Mouse (Mus musculus) limb, embryonic 11.5 days (tissue): ENCODE data around the gene Tenm3. TPM values are rescaled to one million over a fixed set of nuclear protein-coding genes. Genes with fewer than 3 reads are reported as not detected.
A peak's percentile ranks its signal among the peaks of the same experiment; 100 is the strongest.

Source experiments
- ATAC-seq: fragments of 200-750 bp; cut with Nextera tagmentation; 2 replicates; pipeline ENCODE4 v1.8.0; 2017; ENCODE audit warnings: low read depth; ENCODE audit not compliant: insufficient number of reproducible peaks, low FRiP score, low TSS enrichment
- DNase-seq: peaks from one replicate; pipeline ENCODE4 v3.0.0-alpha.2; 2015; ENCODE audit warnings: low spot score
- H3K27ac ChIP-seq: fragments of 300-500 bp; sonication (generic); replicated peaks from 2 replicates; pipeline ENCODE4 v1.5.1; 2014; ENCODE audit warnings: low read depth, mild to moderate bottlenecking, low read length
- H3K27me3 ChIP-seq: fragments of 300-500 bp; sonication (generic); 2 replicates; pipeline ENCODE4 v1.6.1; 2014; ENCODE audit warnings: mild to moderate bottlenecking, low read length, mixed read lengths; ENCODE audit not compliant: control insufficient read depth, insufficient read depth
- H3K36me3 ChIP-seq: fragments of 300-500 bp; sonication (generic); 2 replicates; pipeline ENCODE4 v1.6.1; 2014; ENCODE audit warnings: mild to moderate bottlenecking, low read length, moderate library complexity, mixed read lengths; ENCODE audit not compliant: control insufficient read depth, insufficient read depth
- H3K4me1 ChIP-seq: fragments of 300-500 bp; sonication (generic); 2 replicates; pipeline ENCODE4 v1.6.1; 2014; ENCODE audit warnings: low read length, mixed read lengths; ENCODE audit not compliant: control insufficient read depth, insufficient read depth
- H3K4me2 ChIP-seq: fragments of 300-500 bp; sonication (generic); 2 replicates; pipeline ENCODE4 v1.6.1; 2014; ENCODE audit warnings: low read depth, mild to moderate bottlenecking, moderate library complexity; ENCODE audit not compliant: severe bottlenecking
- H3K4me3 ChIP-seq: fragments of 300-500 bp; sonication (generic); 2 replicates; pipeline ENCODE4 v1.5.1; 2014; ENCODE audit warnings: low read depth, low read length
- H3K9ac ChIP-seq: fragments of 300-500 bp; sonication (generic); 2 replicates; pipeline ENCODE4 v1.6.1; 2014; ENCODE audit warnings: mild to moderate bottlenecking, low read length
- H3K9me3 ChIP-seq: fragments of 300-500 bp; sonication (generic); 2 replicates; pipeline ENCODE4 v1.6.1; 2016; ENCODE audit warnings: low read length; ENCODE audit not compliant: control insufficient read depth
- WGBS: fragments of 180-500 bp; shearing (Covaris S2); extraction: QIAGEN DNeasy Blood & Tissue Kit; methylation state at CpG from one replicate; pipeline ENCODE4 v1.1.7; 2014; 5-methylcytosine and 5-hydroxymethylcytosine counted together
- polyA plus RNA-seq: library from polyadenylated mRNA; unstranded; fragments of >200 nt; fragmentation: Nextera tagmentation; extraction: Ambion mirVana; gene quantifications from 2 replicates; pipeline ENCODE4 v1.2.1, GENCODE M21; 2014

Gene Tenm3
- polyA plus RNA-seq, 1 experiment from 2014 or later: 52.1 TPM

DNA sequence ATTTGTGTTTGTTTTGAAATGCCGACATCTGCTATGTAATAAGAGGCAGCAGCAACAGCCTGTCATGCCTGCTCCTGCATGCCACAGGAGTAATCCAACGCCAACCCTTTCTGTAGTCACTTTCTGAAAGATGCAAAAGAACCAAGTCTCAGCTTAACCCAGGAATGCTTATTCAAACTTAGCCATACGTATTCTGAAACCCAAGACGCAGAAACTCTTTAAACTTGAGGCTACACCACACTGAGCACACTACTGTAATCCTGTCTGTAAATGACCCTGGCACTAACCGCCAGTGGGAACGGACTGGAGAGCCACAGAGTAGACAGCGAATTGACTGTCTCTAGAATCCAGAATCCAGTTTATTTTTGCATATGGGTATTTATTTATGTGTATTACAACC, 354.9 kb downstream of the Tenm3 start:
- no peaks in the 10 kb centered on the region for H3K9me3 ChIP-seq
- no peaks in the 10 kb centered on the region for H3K27me3 ChIP-seq
- WGBS: 76% methylated on average over 7 of the region's 7 CpGs
- H3K4me3 ChIP-seq: no peak overlapping the region
- DNase-seq (no peak), ATAC-seq (no peak)
- no peak overlapping the region for H3K9ac ChIP-seq
- H3K4me1 ChIP-seq: peaks cover 10% of the 10 kb centered on the region; the same call in 1 of the 2 replicates
- H3K4me2 ChIP-seq: no peak overlapping the region
- no peak overlapping the region for H3K27ac ChIP-seq
- H3K36me3 ChIP-seq: no peaks in the 10 kb centered on the region

DNA sequence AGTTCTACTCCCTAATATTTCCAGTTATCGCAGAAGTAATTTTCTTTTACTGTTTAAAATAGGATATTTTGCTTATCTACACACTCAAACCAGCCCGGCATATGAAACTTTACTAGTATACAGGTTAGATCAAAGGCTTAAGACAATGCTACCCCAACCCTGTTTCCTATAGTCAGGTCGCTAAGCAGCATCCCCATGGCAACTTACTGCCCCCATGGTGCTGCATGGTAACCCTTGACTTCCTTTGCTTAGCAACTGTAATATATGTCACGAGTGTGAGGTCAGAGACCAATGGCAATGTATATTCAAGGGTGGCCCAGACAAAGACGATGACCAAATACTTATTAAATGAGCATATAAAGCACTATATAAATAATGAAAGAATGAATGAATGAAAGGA, 359.6 kb downstream of the Tenm3 start:
- no peak for DNase-seq
- no peak for ATAC-seq
- Histone ChIP-seq H3K27me3 (no peaks in the 10 kb centered on the region), H3K4me2 (no peak overlapping the region), H3K4me1 (0 out of 2 replicates have a peak, but pooled peaks cover 5% of the 10 kb centered on the region), H3K4me3 (no peak overlapping the region), H3K9ac (no peak overlapping the region), H3K36me3 (no peaks in the 10 kb centered on the region), H3K27ac (no peak overlapping the region), H3K9me3 (no peaks in the 10 kb centered on the region)
- WGBS: 84% methylated on average over 5 of the region's 5 CpGs

DNA sequence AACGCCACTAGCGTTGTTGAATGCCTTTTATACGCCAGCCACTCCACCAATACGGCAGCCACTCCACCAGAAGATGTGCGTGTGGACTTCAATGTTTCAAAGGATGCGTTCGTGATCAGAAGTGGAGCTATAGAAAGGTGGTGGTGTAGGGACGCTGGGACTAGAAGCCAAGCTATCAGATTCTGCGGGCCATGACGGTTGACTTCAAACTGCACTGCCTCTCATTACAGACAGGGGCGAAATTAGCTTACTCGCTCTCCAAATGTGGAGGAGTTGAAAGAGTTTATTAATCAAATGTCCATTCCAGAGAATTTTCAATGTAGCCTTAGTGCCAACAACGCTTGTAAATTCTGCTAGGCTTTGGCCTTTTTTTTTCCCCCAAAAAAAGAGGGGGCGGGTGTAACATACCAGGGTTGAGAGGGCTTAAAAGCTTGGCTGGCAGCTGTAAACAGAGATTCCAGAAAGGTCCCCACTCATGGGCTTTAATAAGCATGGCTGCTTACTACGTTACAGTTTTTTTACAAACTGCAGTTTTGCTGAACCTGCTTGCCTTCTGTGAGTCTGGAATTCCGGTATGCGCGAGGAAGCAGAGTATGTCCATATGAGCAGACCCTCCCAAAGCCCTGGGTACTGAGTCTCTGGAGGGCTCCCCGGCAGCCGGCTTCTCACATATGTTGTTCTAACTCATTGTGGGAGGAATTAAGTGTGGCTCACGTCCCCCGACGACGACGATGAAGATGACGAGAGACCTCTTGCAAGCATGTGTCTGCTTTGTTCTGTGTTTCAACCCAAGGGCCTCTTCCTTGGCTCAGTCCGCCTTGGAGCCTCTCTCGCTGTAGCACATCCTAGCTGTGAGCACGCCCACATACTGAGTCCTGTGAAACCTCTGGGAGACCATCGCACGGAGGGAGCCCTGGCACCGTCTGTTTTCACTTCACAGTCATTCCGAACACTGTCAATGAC, 361.8 kb downstream of the Tenm3 start:
- Histone ChIP-seq H3K27ac (peak overlapping the region; percentile 36; the same call in 1 of the 2 replicates), H3K9me3 (no peaks in the 10 kb centered on the region), H3K4me2 (no peak overlapping the region), H3K4me3 (no peak overlapping the region), H3K4me1 (0 out of 2 replicates have a peak, but pooled peaks cover 2% of the 10 kb centered on the region), H3K9ac (no peak overlapping the region), H3K36me3 (no peaks in the 10 kb centered on the region), H3K27me3 (no peaks in the 10 kb centered on the region)
- peak; percentile 60; the same call in 1 of the 2 replicates for ATAC-seq
- peak; percentile 36 for DNase-seq
- 71% methylated on average over 33 of the region's 33 CpGs for WGBS

DNA sequence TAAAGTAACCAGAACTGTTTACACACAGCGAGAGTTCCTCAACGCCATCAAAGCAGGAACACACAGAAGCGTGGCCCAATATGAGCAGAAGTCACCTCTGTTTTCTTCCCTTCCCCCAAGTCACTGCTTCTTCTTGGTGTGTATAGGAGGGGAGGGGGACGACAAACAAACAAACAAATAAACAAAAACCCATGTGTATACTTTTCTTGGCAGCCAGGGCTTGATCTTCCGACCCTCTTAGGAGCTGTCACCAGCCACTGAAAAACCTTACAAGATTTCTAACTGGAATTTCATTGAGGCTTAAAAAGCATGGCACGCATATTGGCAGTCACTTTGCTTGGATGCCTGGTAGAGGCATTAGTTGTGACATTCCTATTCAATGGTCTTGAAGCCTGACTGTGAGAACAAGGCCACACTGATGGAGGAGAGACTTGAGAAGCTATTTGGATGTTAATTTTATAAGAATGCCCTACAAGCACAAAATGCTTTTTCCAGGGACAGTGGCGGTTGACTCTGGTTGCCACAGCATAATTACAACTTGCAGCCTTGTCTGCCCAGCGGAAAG, 366.3 kb downstream of the Tenm3 start:
- H3K9me3 ChIP-seq: no peaks in the 10 kb centered on the region
- H3K4me1 ChIP-seq: no peaks in the 10 kb centered on the region
- no peak overlapping the region for H3K4me3 ChIP-seq
- no peak overlapping the region for H3K4me2 ChIP-seq
- no peak overlapping the region for H3K27ac ChIP-seq
- 78% methylated on average over 8 of the region's 8 CpGs for WGBS
- ATAC-seq: no peak
- H3K9ac ChIP-seq: no peak overlapping the region
- no peaks in the 10 kb centered on the region for H3K27me3 ChIP-seq
- no peak for DNase-seq
- H3K36me3 ChIP-seq: no peaks in the 10 kb centered on the region

DNA sequence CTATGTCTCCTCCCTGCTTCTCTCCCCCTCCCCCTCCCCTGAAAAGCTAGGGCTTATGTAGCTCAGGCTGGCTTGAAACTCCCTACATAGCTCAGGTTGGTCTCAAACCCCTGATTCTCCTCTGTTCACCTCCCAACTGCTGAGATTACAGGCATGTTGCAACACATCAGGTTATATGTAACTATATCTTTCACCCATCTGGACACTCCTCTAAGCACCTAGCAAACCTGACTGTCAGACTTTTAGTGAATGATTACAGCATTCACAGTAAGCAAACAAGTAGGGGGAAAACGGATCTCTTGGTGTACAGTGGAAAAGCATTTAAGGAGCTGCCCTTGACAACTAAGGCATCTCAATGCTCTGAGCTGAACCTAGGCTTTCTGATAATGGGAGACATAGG, 366.9 kb downstream of the Tenm3 start:
- no peaks in the 10 kb centered on the region for H3K27me3 ChIP-seq
- no peaks in the 10 kb centered on the region for H3K9me3 ChIP-seq
- no peak overlapping the region for H3K27ac ChIP-seq
- 66% methylated on average over 1 of the region's 1 CpGs for WGBS
- no peak overlapping the region for H3K4me2 ChIP-seq
- DNase-seq (no peak), ATAC-seq (no peak)
- H3K36me3 ChIP-seq: no peaks in the 10 kb centered on the region
- no peak overlapping the region for H3K4me3 ChIP-seq
- no peaks in the 10 kb centered on the region for H3K4me1 ChIP-seq
- H3K9ac ChIP-seq: no peak overlapping the region

DNA sequence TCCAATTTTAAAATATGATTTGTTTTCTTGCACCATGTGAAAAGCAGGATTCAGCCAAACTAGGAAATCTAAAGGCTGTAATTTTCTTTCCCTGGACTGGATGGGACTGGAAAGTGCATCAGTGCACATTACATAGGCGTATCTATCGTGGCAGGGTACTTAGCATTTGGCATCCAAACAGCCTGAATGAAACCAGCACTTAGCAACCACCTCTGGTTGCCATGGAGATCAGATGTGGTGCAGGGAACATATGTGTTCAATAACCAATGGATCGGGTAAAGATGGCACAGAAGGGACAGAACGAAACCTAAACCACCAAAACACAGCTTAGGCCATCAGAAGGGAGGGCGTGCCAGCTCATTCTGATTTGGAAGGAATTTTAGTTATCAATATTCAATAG, 376.1 kb downstream of the Tenm3 start:
- Histone ChIP-seq H3K9ac (no peak overlapping the region), H3K4me1 (0 out of 2 replicates have a peak, but pooled peaks cover 3% of the 10 kb centered on the region)
- WGBS: 70% methylated on average over 5 of the region's 5 CpGs

DNA sequence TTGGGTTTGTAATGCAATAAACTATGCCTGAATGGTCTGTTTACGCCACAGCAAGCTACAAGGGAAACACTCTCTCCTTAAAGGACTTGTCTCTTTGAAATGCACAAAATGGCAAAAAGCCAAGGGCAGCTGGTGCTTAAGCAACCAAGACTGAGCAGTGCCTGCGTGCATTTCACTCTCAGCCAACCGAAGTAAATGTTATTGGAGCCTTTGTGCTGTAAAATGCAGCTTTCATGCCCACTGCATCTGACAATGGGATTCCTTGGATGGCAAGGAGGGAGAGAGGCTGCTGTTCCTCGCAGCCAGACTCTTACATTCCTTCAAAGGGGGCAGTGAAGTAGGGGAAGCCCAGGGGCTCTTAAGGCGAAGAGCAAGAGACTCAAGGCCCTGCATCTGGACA, 385.4 kb downstream of the Tenm3 start:
- ATAC-seq (no peak), DNase-seq (no peak)
- no peak overlapping the region for H3K9ac ChIP-seq
- 36% methylated on average over 5 of the region's 5 CpGs for WGBS
- no peaks in the 10 kb centered on the region for H3K36me3 ChIP-seq
- H3K4me3 ChIP-seq: no peak overlapping the region
- no peaks in the 10 kb centered on the region for H3K9me3 ChIP-seq
- no peak overlapping the region for H3K4me2 ChIP-seq
- H3K27ac ChIP-seq: no peak overlapping the region
- no peaks in the 10 kb centered on the region for H3K27me3 ChIP-seq
- peaks cover 11% of the 10 kb centered on the region for H3K4me1 ChIP-seq

More for the DNA sequence above, 376.1 kb downstream of the Tenm3 start:
- no peaks in the 10 kb centered on the region for H3K9me3 ChIP-seq
- no peak for DNase-seq
- no peak for ATAC-seq
- H3K4me3 ChIP-seq: no peak overlapping the region
- no peak overlapping the region for H3K27ac ChIP-seq
- H3K27me3 ChIP-seq: no peaks in the 10 kb centered on the region
- no peaks in the 10 kb centered on the region for H3K36me3 ChIP-seq
- no peak overlapping the region for H3K4me2 ChIP-seq

DNA sequence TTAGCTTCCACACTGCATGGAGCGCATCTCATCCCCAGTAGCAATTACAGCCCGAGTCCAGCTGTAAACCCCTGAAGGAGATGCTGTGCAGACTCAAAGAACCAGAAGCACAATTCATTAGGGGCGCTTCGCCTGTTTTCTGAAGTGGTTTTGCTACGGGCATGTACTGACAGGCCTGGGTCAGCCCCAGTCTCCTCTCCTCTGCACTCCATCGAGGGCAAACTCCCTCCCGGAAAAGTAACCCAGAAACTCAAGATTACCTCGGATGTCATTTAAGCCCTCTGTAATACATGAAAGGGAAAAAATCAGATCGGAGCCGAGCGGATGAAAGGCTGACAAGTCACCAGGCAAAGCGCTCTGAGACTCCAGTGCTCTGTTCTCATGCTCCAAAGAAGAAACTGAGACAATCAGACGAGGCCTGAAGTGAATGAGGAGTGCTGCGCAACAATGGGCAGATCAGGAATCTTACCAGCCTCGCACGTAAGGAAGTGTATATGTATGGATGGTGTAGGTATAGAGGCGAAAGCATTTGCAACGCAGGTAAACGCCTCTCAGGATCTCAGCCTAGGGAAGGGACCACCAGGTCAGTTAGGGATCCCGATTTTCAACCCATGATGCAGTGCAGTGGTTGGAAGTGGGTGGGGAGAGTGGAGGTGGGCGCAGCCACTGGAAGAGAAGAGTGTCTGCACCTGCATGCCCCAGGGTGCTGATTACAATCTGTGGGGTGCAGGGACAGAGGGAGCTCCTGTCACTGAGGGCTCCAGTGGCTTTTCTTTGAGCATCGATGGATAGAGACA, 387.2 kb downstream of the Tenm3 start:
- ATAC-seq (no peak), DNase-seq (peak; percentile 38)
- Histone ChIP-seq H3K9ac (no peak overlapping the region), H3K36me3 (no peaks in the 10 kb centered on the region), H3K4me2 (no peak overlapping the region), H3K4me1 (peaks cover 14% of the 10 kb centered on the region), H3K27me3 (no peaks in the 10 kb centered on the region), H3K9me3 (no peaks in the 10 kb centered on the region), H3K27ac (no peak overlapping the region), H3K4me3 (no peak overlapping the region)
- 37% methylated on average over 22 of the region's 22 CpGs for WGBS
